Mouse (Mus musculus) heart, adult 10 weeks (tissue): Measurements from ENCODE around the gene Gm10226. TPM values are rescaled to one million over a fixed set of nuclear protein-coding genes. Genes with fewer than 3 reads are reported as not detected.

Source experiments
- polyA plus RNA-seq: library from polyadenylated mRNA; stranded (reverse); fragments of 350-450 nt; fragmentation: Illumina TruSeq; extraction: RNeasy Lipid Tissue Mini Kit (QIAGEN cat#74804); gene quantifications from one replicate; pipeline ENCODE4 v1.2.3, GENCODE M21; 2014; ENCODE audit warnings: low read depth, low replicate concordance

Gene Gm10226
- polyA plus RNA-seq, result not detected

GRCm38 (mm10) chr17:21691560-21691959 lies at the start of gene Gm10226:
Gm10226 (plus strand) TSS chr17:21691860.

GRCm38 (mm10) chr17:21650364-21650907 lies 41.2 kb upstream of the Gm10226 start, which contains the start of gene Zfp983:
Zfp983 (plus strand) TSS chr17:21650624.

DNA sequence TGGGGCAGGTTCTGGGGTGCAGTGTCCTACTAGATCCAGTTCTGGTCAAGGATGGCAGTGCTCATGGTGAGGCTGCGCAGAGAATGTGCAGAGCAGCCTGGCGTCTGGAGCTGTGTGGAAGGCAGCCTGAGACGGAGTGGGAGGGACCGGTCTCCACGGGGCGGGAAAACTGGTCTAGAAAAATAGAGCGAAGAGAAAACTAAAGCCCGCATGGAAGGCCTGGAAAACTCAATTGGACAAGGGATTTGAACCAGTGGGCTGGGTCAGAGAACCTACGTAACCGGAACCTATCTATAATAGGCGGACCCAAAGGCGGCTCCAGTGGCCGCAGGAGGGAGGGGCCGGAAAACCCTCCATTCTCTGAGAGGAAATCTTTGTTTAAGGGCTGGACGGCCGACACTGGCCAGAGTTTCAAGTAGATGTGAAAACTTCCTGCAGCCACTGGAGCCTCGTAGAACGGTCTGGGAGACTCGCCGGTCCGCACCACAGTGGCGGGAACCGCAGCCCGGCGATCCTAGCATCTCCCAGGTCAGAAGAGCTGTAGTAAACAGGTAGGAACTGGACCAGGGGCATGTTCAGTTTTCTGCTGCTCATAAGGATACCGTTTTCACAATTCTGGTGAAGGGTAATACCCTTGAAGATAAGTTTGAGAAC lies 15.8 kb downstream of the Gm10226 start, which contains the start of gene Zfp760:
Zfp760 (plus strand) TSS at position 399 of the 654 bp plus-strand sequence.

DNA sequence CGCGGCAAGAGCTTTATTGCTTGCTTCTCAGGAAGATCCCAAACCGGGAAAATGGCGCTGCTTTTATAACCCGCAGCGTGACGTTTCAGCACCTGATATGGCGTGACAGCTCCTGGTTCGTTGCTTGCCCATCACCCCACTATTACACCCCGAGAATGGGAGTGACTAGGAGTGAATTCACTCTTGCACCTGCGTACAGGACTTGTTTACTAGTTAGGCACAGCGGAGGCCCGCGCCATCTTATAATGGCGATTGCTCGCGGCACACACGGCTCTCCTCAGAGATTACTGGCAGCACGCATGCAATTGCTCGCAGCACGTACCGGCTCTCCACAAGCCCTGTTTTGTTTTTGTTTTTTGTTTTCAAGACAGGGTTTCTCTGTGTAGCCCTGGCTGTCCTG lies 38.8 kb downstream of the Gm10226 start, which contains the start of gene Zfp229:
Zfp229 (plus strand) TSS at position 301 of the 400 bp plus-strand sequence.

Other genes with a start within 250 kb of the Gm10226 start
- 8.2 TPM for gene Zfp51, start 241.5 kb upstream of the Gm10226 start, polyA plus RNA-seq
- 3.6 TPM for gene Zfp53, start 202.9 kb upstream of the Gm10226 start, polyA plus RNA-seq
- gene Zfp52, start 156.3 kb upstream of the Gm10226 start, polyA plus RNA-seq, result 8.1 TPM
- gene Zfp948, start 124.9 kb upstream of the Gm10226 start, polyA plus RNA-seq, result 6.7 TPM
- gene Zfp983, start 41.2 kb upstream of the Gm10226 start, polyA plus RNA-seq, result 3.8 TPM
- 2.1 TPM for gene Zfp760, start 15.9 kb downstream of the Gm10226 start, polyA plus RNA-seq
- gene Zfp229, start 38.9 kb downstream of the Gm10226 start, polyA plus RNA-seq, result 3.7 TPM
- 0.84 TPM for gene Zfp820, start 153.9 kb downstream of the Gm10226 start, polyA plus RNA-seq
- 1.2 TPM for gene Zfp995, start 218.1 kb downstream of the Gm10226 start, polyA plus RNA-seq